Mouse (Mus musculus) forebrain, embryonic 16.5 days (tissue): ENCODE results near the gene Slc5a5. TPM values are rescaled to one million over a fixed set of nuclear protein-coding genes. Genes with fewer than 3 reads are reported as not detected.

Experiments
- ATAC-seq: fragments of 200-750 bp; cut with Nextera tagmentation; 2 replicates; pipeline ENCODE4 v1.8.0; 2017; ENCODE audit warnings: mild to moderate bottlenecking, moderate library complexity
- H3K27ac ChIP-seq: fragments of 300-500 bp; sonication (generic); 2 replicates; pipeline ENCODE4 v1.5.1; 2014; ENCODE audit warnings: low read length, control low read depth
- H3K27me3 ChIP-seq: fragments of 300-500 bp; sonication (generic); replicated peaks from 2 replicates; pipeline ENCODE4 v1.6.1; 2014; ENCODE audit warnings: low read length; ENCODE audit not compliant: control insufficient read depth, insufficient read depth
- H3K36me3 ChIP-seq: fragments of 300-500 bp; sonication (generic); 2 replicates; pipeline ENCODE4 v1.6.1; 2014; ENCODE audit not compliant: control insufficient read depth, insufficient read depth
- H3K4me1 ChIP-seq: fragments of 300-500 bp; sonication (generic); replicated peaks from 2 replicates; pipeline ENCODE4 v1.6.1; 2014; ENCODE audit warnings: low read length; ENCODE audit not compliant: control insufficient read depth, insufficient read depth
- H3K4me2 ChIP-seq: fragments of 300-500 bp; sonication (generic); 2 replicates; pipeline ENCODE4 v1.6.1; 2014; ENCODE audit warnings: mild to moderate bottlenecking, low read length, control low read depth
- H3K4me3 ChIP-seq: fragments of 300-500 bp; sonication (generic); replicated peaks from 2 replicates; pipeline ENCODE4 v1.5.1; 2014; ENCODE audit warnings: mild to moderate bottlenecking, low read length, control low read depth
- H3K9ac ChIP-seq: fragments of 300-500 bp; sonication (generic); replicated peaks from 2 replicates; pipeline ENCODE4 v1.6.1; 2014; ENCODE audit warnings: low read depth, low read length, control low read depth
- H3K9me3 ChIP-seq: fragments of 300-500 bp; sonication (generic); 2 replicates; pipeline ENCODE4 v1.6.1; 2016; ENCODE audit warnings: low read length; ENCODE audit not compliant: control insufficient read depth
- WGBS: fragments of 180-500 bp; shearing (Covaris S2); extraction: QIAGEN DNeasy Blood & Tissue Kit; methylation state at CpG from one replicate; pipeline ENCODE4 v1.1.7; 2014; 5-methylcytosine and 5-hydroxymethylcytosine counted together
- microRNA counts: library from miRNA; unstranded; fragments of <30 nt; microRNA quantifications from one replicate; lab custom pipeline; 2016
- microRNA-seq: library from miRNA; unstranded; fragments of <30 nt; microRNA quantifications from one replicate; pipeline ENCODE4, GENCODE M21; 2017
- polyA plus RNA-seq: library from polyadenylated mRNA; unstranded; fragments of >200 nt; fragmentation: Nextera tagmentation; extraction: Ambion mirVana; gene quantifications from 2 replicates; pipeline ENCODE4 v1.2.1, GENCODE M21; 2015

Slc5a5 gene
- polyA plus RNA-seq, 1 experiment from 2014 or later: 1.6 TPM

GRCm38 (mm10) chr8:70834071-70834470 lies 58.5 kb downstream of the Slc5a5 start:
- no peak overlapping the region for H3K27ac ChIP-seq
- WGBS: 96% methylated on average over 3 of the region's 3 CpGs

GRCm38 (mm10) chr8:70833520-70833919 lies 59.0 kb downstream of the Slc5a5 start:
- Histone ChIP-seq H3K27me3 (no peaks in the 10 kb centered on the region), H3K9ac (no peak overlapping the region), H3K9me3 (no peaks in the 10 kb centered on the region), H3K27ac (no peak overlapping the region), H3K4me1 (peaks cover 3% of the 10 kb centered on the region), H3K36me3 (no peaks in the 10 kb centered on the region), H3K4me3 (no peak overlapping the region), H3K4me2 (no peak overlapping the region)
- 47% methylated on average over 15 of the region's 15 CpGs for WGBS
- no peak for ATAC-seq

More at GRCm38 (mm10) chr8:70834071-70834470, 58.5 kb downstream of the Slc5a5 start:
- H3K9ac ChIP-seq: no peak overlapping the region
- H3K9me3 ChIP-seq: no peaks in the 10 kb centered on the region
- H3K4me2 ChIP-seq: no peak overlapping the region
- no peaks in the 10 kb centered on the region for H3K36me3 ChIP-seq
- ATAC-seq: no peak
- H3K27me3 ChIP-seq: no peaks in the 10 kb centered on the region
- H3K4me3 ChIP-seq: no peak overlapping the region
- H3K4me1 ChIP-seq: peaks cover 6% of the 10 kb centered on the region

- H3K9ac ChIP-seq: no peak overlapping the region
- WGBS: 61% methylated on average over 9 of the region's 9 CpGs
- H3K9me3 ChIP-seq: no peaks in the 10 kb centered on the region
- H3K4me2 ChIP-seq: no peak overlapping the region
- ATAC-seq: no peak
- no peak overlapping the region for H3K27ac ChIP-seq
- no peaks in the 10 kb centered on the region for H3K27me3 ChIP-seq
- H3K36me3 ChIP-seq: no peaks in the 10 kb centered on the region
- H3K4me3 ChIP-seq: no peak overlapping the region
- no peaks in the 10 kb centered on the region for H3K4me1 ChIP-seq
Measured at GRCm38 (mm10) chr8:70833018-70833482, 59.5 kb downstream of the Slc5a5 start.

MicroRNA genes within 50 kb of the gene (microRNA counts, 519-probe panel; counts per million panel counts)
- microRNA mmu-miR-1969 (lab: Ali Mortazavi, UCI): not detected

Small RNAs within 50 kb of the gene (microRNA-seq; reads per million reads assigned to microRNA genes)
- gene Mir1969: 9.1 reads per million, percentile 28 among the genes with 10 or more reads in this experiment
- gene Mir7067: 1.0 reads per million

Other genes starting within 250 kb of the Slc5a5 start
- gene Pgpep1, start 232.4 kb downstream of the Slc5a5 start, polyA plus RNA-seq: 60.3 and 65.7 TPM in 2 replicates
- gene Lsm4, start 219.5 kb downstream of the Slc5a5 start, polyA plus RNA-seq: 166 and 168 TPM in 2 replicates
- gene Jund, start 193.8 kb downstream of the Slc5a5 start, polyA plus RNA-seq: 54.6 and 57.7 TPM in 2 replicates
- 0.11 and 0.14 TPM in 2 replicates for gene Iqcn, start 189.3 kb downstream of the Slc5a5 start, polyA plus RNA-seq
- not detected in 2 replicates for gene Gm3336, start 174.2 kb downstream of the Slc5a5 start, polyA plus RNA-seq
- gene Pde4c, start 169.0 kb downstream of the Slc5a5 start, polyA plus RNA-seq: 0.12 and 0.54 TPM in 2 replicates
- 350 and 395 TPM in 2 replicates for gene Rab3a, start 138.1 kb downstream of the Slc5a5 start, polyA plus RNA-seq
- 49.3 and 49.8 TPM in 2 replicates for gene Mpv17l2, start 131.8 kb downstream of the Slc5a5 start, polyA plus RNA-seq
- gene Pik3r2, start 116.0 kb downstream of the Slc5a5 start, polyA plus RNA-seq: 145 and 149 TPM in 2 replicates
- gene Mast3, start 87.7 kb downstream of the Slc5a5 start, polyA plus RNA-seq: 22.5 and 30.8 TPM in 2 replicates
- 0.08 and 0.09 TPM in 2 replicates for gene Il12rb1, start 84.3 kb downstream of the Slc5a5 start, polyA plus RNA-seq
- gene Arrdc2, start 53.0 kb downstream of the Slc5a5 start, polyA plus RNA-seq: 7.4 and 8.3 TPM in 2 replicates
- 11.2 and 13.4 TPM in 2 replicates for gene Kcnn1, start 29.5 kb downstream of the Slc5a5 start, polyA plus RNA-seq
- 152 and 167 TPM in 2 replicates for gene Ccdc124, start 18.8 kb downstream of the Slc5a5 start, polyA plus RNA-seq
- gene Rpl18a, start 4.7 kb upstream of the Slc5a5 start, polyA plus RNA-seq: 2,480 and 2,641 TPM in 2 replicates
- 63.5 and 67.7 TPM in 2 replicates for gene Map1s, start 13.2 kb upstream of the Slc5a5 start, polyA plus RNA-seq